Mouse (Mus musculus) ZHBTc4 (cell line): ENCODE results near the gene Gm8797.
"Not testable (repeated sequence)": the region's sequence is repeated elsewhere in the genome, so short reads cannot be mapped to it uniquely, and the experiment has no call there.

ENCODE experiments used
- DNase-seq: peaks from one replicate; pipeline ENCODE4 v3.0.0-alpha.2; 2011; ENCODE audit warnings: low read depth, low spot score

Gm8797 gene

DNA sequence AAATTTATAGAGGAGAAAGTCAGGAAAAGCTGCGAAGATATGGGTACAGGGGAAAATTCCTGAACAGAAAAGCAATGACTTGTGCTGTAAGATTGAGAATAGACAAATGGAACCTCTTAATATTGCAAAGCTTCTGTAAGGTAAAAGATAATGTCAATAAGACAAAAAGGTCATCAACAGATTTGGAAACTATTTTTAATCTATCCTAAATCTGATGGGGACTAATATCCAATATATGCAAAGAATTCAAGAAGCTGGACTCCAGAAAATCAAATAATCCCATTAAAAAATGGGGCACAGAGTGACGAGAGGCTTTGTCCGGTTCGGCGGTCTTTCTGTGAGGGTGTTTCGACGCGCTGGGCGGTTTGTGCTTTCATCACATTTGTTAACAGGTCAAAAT is at the start of gene Gm8797:
Gm8797 (plus strand) TSS at position 301 of the 400 bp plus-strand sequence.
- DNase-seq = not testable (repeated sequence)

DNA sequence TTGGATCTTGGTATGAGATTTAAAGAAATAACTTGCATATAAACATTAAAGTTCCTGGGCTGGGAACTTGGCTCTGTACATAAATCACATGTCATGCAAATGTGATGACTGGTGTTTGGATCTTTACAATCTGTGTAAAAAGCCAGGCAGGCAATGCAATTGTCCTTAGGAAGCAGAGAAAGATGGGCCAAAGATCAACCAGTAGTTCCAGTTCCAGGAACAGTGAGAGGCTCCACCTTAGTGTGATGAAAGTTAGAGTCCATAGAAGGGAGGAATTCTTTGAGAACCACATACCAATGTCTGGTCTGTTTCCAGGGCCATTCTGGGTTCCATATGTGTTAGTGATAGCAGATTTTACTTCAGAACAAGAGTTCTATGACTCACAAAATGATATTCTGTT is 36.1 kb upstream of the Gm8797 start:
- no peak for DNase-seq

DNA sequence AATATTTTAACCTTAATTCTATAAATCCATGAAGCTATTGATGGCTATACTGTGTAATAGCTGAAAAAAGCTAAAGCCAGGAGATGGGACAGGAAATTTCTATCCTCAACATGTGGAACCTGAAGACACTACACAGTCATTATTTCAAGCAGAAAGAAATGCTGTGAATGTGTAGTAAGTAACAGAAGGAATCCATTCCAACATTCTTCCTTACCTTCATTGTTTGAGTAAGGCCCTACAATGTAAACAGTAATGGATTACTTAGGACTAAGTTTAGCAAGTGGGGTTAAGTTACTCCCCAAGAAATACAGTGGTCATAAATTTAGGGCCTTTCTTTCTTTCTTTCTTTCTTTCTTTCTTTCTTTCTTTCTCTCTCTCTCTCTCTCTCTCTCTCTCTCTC is 17.7 kb upstream of the Gm8797 start:
- no peak for DNase-seq

DNA sequence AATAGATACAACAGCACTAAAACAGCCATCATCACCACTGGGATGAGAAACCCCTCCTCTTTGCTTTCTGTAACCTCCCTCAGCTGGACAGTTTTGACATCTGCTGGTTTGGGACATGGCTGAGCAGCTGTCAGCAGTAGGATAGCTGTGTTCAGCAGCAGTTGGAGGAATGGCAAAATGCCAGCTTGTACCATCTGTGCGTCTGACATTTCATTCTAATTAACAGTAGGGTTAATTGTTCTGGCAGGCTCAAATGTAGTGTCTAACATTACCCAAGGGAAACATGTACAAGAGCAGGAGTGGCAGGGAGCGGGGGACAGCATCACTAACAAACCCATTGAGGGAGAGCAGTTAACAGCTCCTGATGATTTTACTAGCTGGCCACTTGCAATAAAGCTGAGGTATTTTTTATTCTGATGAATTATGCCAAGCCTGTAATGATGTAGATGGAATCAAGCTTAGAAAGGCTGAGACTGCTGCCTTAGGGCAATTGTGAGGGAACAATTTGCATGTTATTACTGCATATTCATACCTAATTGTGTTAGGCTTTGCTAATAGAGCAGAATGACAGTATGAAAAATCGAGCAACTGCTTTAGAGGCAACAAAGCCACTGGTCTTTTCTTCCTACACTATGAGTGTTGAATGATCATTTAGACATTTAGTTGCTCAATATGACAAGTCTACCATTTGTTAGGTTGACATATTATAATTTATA is 4.3 kb downstream of the Gm8797 start:
- DNase-seq = no peak

DNA sequence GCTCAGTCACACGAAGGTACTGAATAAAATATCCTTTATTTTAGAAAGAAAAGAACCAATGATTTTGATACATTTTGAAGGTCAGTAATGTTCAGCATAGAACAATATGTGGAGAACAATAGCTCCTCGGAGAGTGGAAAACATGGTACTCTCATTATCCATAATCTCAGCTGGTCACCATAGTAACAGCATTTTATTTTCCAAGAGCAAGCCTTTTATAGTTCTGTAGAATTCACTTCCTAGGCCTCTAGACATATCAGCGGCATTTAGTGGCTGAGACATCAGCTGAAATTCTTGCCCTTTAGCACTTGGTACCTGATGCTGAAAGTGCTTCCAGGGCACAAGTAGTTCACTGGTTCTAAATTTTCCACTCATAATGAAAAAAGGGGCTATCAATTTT is 15.7 kb downstream of the Gm8797 start:
- DNase-seq = no peak

DNA sequence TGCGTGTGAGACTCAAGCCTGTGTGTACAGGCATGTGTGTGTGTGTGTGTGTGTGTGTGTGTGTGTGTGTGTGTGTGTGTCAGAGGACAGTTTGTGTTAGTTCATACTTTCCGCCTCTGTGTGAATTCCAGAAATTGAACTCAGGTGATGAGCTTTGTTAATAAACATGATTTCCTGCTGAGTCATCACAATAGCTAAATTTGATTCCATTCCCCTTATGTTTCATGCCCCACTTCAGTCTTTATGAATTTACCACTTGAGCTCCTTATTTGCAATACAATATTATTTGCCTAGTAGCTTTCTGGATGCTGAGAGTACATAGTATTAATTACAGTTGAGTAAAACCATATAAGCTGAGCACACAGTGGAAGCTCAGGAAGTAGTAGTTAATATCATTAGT is 26.3 kb downstream of the Gm8797 start:
- DNase-seq = no peak
